Mouse (Mus musculus): Measurements from ENCODE around the gene Rnf166. TPM values are rescaled to one million over a fixed set of nuclear protein-coding genes. Genes with fewer than 3 reads are reported as not detected.
A peak's percentile ranks its signal among the peaks of the same experiment; 100 is the strongest.

Rnf166 gene
- total RNA-seq, 2 experiments from 2014 or later, result 30.4 to 32.6 TPM

GRCm38 (mm10) chr8:122463651-122464640 is 11.9 kb downstream of the Rnf166 start:
- no peak overlapping the region for H3K4me3 ChIP-seq
- intact Hi-C loops (cut with DNase I), result no loop called here
- DNase-seq, result no peak
- H3K27ac ChIP-seq, result no peak overlapping the region
- TF ChIP-seq CTCF (IDR thresholded peaks at IDR 0.05), result no peak

GRCm38 (mm10) chr8:122462510-122462909 is 13.4 kb downstream of the Rnf166 start:
- intact Hi-C loops (cut with DNase I), result no loop called here
- Histone ChIP-seq H3K27ac (no peak overlapping the region), H3K4me3 (no peak overlapping the region)
- DNase-seq, result no peak
- no peak for TF ChIP-seq CTCF (IDR thresholded peaks at IDR 0.05)

GRCm38 (mm10) chr8:122461473-122462148 is 14.3 kb downstream of the Rnf166 start:
- no peak for TF ChIP-seq CTCF (IDR thresholded peaks at IDR 0.05)
- DNase-seq, result no peak
- intact Hi-C loops (cut with DNase I), result no loop called here
- Histone ChIP-seq H3K4me3 (no peak overlapping the region), H3K27ac (peak overlapping the region; percentile 89)

- intact Hi-C loops (cut with DNase I), result no loop called here
- H3K4me3 ChIP-seq, result peak within 1 kb of the TSS; percentile 72
- peak; percentile 89 for DNase-seq
- no peak for TF ChIP-seq CTCF (IDR thresholded peaks at IDR 0.05)
- H3K27ac ChIP-seq, result peak within 1 kb of the TSS; percentile 89
These were observed 15.1 kb downstream of the Rnf166 start, which contains the start of gene Snai3 for GRCm38 (mm10) chr8:122460524-122461472. TSS of gene Snai3 (minus strand) at chr8:122460733.

- intact Hi-C loops (cut with DNase I), result no loop called here
- H3K27ac ChIP-seq, result peak overlapping the region; percentile 89
These were observed 15.9 kb downstream of the Rnf166 start for GRCm38 (mm10) chr8:122459990-122460389.

GRCm38 (mm10) chr8:122459218-122459900 is 16.5 kb downstream of the Rnf166 start:
- H3K4me3 ChIP-seq, result peak overlapping the region; percentile 72
- intact Hi-C loops (cut with DNase I), result no loop called here
- TF ChIP-seq CTCF (IDR thresholded peaks at IDR 0.05), result peak; percentile 51
- H3K27ac ChIP-seq, result peak overlapping the region; percentile 89
- DNase-seq, result peak; percentile 44

More at GRCm38 (mm10) chr8:122459990-122460389, 15.9 kb downstream of the Rnf166 start:
- H3K4me3 ChIP-seq, result peak overlapping the region; percentile 72
- DNase-seq, result no peak
- no peak for TF ChIP-seq CTCF (IDR thresholded peaks at IDR 0.05)

- DNase-seq, result no peak
- no peak for TF ChIP-seq CTCF (IDR thresholded peaks at IDR 0.05)
- intact Hi-C loops (cut with DNase I), result no loop called here
- Histone ChIP-seq H3K27ac (no peak overlapping the region), H3K4me3 (no peak overlapping the region)
These were observed 18.7 kb downstream of the Rnf166 start for GRCm38 (mm10) chr8:122457171-122457570.

GRCm38 (mm10) chr8:122454409-122454808 is 21.5 kb downstream of the Rnf166 start:
- DNase-seq, result no peak
- TF ChIP-seq CTCF (IDR thresholded peaks at IDR 0.05), result no peak
- H3K4me3 ChIP-seq, result no peak overlapping the region
- intact Hi-C loops (cut with DNase I), result no loop called here
- H3K27ac ChIP-seq, result no peak overlapping the region

GRCm38 (mm10) chr8:122452154-122452553 is 23.7 kb downstream of the Rnf166 start:
- TF ChIP-seq CTCF (IDR thresholded peaks at IDR 0.05), result no peak
- H3K4me3 ChIP-seq, result no peak overlapping the region
- peak overlapping the region; percentile 90 for H3K27ac ChIP-seq
- intact Hi-C loops (cut with DNase I), result no loop called here
- DNase-seq, result peak; percentile 76

- intact Hi-C loops (cut with DNase I), result no loop called here
- H3K27ac ChIP-seq, result peak overlapping the region; percentile 90
- peak; percentile 26; the same call in 1 of the 2 replicates for TF ChIP-seq CTCF (IDR thresholded peaks at IDR 0.05)
- peak; percentile 83 for DNase-seq
- no peak overlapping the region for H3K4me3 ChIP-seq
These were observed 24.6 kb downstream of the Rnf166 start for GRCm38 (mm10) chr8:122451161-122451703.

- H3K27ac ChIP-seq, result peak overlapping the region; percentile 94; the same call in 1 of the 2 replicates
- intact Hi-C loops (cut with DNase I), result no loop called here
- no peak overlapping the region; the same call in 1 of the 2 replicates for H3K4me3 ChIP-seq
- no peak for DNase-seq
- peak; percentile 3; the same call in 1 of the 2 replicates for TF ChIP-seq CTCF (IDR thresholded peaks at IDR 0.05)
These were observed 30.7 kb downstream of the Rnf166 start for GRCm38 (mm10) chr8:122445203-122445602.

Measured in gastrocnemius, adult 2 months (tissue).